Mouse (Mus musculus) activated CD4-positive, CD25-positive, alpha-beta regulatory T cell, adult 4 months (primary cell): Measurements from ENCODE around the gene Ndp. TPM values are rescaled to one million over a fixed set of nuclear protein-coding genes. Genes with fewer than 3 reads are reported as not detected.

Source experiments
- ATAC-seq: one replicate; pipeline ENCODE4 v1.8.0; 2017
- polyA plus RNA-seq, 2 experiments: library from polyadenylated mRNA; unstranded; fragments of 100-300 nt; shearing (Covaris generic); gene quantifications; one replicate each; pipeline ENCODE4 v1.2.1; 2017

The Ndp gene
- not detected for polyA plus RNA-seq

DNA sequence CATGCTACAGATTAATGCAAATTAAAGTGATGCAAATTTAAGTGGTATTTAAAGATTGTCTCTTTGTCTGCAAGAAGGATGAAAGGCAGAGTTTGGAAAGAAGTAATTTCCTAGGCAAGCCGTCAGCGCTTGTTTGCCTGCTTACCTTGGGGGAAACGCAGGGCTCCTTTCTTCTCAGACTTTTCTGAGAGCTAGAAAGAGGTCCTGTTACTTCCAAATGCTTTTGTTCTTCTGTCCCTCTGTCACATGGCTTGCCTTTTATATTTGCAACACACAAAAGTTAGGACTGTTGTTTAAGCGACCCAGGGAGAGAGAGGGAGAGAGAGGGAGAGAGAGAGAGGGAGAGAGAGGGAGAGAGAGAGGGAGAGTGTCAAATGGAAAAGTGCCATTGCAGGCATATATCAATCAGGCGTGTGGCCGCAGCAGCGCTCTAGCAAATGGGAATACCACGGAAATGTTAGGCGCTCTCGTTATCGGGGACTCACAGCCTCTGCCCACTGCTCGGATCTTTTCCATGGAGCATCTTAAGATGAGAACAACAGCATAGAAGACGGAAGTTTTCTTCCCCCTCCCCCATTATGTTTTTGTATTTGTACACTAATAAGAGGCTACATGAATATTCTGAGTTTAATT is at the start of gene Ndp:
Ndp (minus strand) TSS at position 534 of the 633 bp plus-strand sequence.
- ATAC-seq, result no peak

GRCm38 (mm10) chrX:16954767-16955166 is 43.2 kb upstream of the Ndp start:
- ATAC-seq, result no peak

- no peak for ATAC-seq
Measured at GRCm38 (mm10) chrX:16918006-16918405, 6.4 kb upstream of the Ndp start.

DNA sequence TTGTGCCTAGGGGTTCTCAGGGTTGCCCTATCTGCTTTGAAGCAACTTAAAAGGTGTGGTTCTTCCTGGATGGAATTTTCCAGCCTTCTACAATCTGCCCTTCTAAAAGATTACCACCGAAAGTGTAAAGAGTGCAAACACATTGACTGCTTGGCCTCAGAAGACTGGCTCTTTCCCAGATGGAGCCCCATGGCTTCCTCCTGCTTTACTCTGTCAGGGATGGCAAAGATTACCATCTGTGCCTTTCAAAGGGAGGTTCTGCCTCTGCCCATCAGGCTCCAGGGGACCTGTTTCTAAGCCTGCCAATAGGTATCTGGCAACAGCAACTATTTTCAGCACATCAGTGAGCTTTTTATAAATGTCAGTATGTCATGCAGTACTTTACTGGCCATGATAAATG is 1.5 kb upstream of the Ndp start:
- no peak for ATAC-seq

GRCm38 (mm10) chrX:16911911-16912310 is 337 bp upstream of the Ndp start:
- no peak for ATAC-seq

GRCm38 (mm10) chrX:16910211-16911095 is 1.1 kb downstream of the Ndp start:
- ATAC-seq, result no peak

- no peak for ATAC-seq
Measured at GRCm38 (mm10) chrX:16908652-16909051, 2.9 kb downstream of the Ndp start.

- ATAC-seq, result no peak
Measured at GRCm38 (mm10) chrX:16907554-16907953, 4.0 kb downstream of the Ndp start.

GRCm38 (mm10) chrX:16894377-16895175 is 17.0 kb downstream of the Ndp start:
- no peak for ATAC-seq

DNA sequence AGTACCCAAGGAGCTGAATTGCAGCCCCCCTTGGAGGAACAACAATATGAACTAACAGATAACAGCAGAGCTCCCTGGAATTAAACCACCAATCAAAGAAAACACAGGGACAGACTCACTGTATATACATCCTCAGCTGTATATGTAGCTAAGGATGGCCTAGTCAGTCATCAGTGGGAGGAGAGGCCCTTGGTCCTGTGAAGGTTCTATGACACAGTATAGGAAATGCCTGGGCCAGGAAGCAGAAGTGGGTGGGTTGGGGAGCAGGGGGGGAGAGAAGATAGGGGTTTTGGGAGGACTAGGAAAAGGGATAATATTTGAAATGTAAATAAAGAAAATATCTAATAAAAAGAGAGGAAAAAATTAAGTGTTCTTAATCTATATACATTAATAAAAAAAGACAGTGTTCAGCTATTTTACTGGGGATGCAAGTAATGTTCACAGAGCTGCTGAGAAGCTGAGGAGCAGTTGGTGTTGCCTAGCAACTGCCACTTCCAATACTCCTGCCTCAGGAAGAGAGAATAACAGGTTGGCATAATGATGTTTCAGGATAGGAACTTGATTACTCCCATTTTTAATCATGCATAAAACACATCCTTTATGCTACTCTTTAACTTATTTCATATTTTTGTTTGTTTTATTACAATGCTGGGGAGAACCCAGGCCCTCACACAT is 43.8 kb downstream of the Ndp start:
- ATAC-seq, result no peak

GRCm38 (mm10) chrX:16860244-16860643 is 51.3 kb downstream of the Ndp start:
- no peak for ATAC-seq

DNA sequence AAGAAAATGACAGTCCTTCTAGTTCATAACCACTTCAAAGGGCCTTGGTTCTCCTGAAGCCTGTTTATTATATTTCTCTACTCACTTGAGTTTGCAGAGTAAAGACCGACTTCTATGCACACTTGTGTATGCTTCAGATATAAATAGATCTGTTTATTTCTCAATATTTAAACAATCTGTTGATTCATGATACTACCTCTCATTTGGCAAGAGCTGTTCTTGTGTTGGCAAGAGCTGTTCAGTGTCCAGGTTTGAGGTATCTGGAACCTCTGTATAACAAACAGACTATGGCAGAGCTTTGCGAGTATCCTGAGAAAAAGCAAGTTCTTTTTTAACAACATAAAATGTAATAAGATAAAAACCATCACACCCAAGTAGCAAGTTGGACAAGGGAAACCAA is 65.5 kb downstream of the Ndp start:
- no peak for ATAC-seq

DNA sequence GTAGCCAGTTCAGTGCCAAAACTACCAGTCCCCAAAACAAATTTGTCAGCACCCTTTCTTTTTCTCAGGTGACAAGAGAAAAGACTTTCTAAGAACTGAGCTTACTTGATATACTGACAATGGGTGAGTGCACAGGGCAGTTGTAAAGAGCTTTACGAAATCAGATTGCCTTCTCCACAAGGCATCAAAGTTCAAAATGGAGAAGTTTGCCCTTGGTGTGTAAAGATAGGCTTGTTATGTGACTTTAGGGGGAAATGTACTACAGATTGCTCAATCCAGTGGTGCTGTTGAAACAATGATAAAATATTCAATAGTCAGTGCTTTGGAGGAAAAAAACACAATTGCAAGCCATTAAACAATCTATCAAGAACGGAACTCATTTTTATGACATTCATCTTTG is 70.1 kb downstream of the Ndp start:
- ATAC-seq, result no peak

GRCm38 (mm10) chrX:16837293-16837692 is 74.3 kb downstream of the Ndp start:
- ATAC-seq, result no peak

DNA sequence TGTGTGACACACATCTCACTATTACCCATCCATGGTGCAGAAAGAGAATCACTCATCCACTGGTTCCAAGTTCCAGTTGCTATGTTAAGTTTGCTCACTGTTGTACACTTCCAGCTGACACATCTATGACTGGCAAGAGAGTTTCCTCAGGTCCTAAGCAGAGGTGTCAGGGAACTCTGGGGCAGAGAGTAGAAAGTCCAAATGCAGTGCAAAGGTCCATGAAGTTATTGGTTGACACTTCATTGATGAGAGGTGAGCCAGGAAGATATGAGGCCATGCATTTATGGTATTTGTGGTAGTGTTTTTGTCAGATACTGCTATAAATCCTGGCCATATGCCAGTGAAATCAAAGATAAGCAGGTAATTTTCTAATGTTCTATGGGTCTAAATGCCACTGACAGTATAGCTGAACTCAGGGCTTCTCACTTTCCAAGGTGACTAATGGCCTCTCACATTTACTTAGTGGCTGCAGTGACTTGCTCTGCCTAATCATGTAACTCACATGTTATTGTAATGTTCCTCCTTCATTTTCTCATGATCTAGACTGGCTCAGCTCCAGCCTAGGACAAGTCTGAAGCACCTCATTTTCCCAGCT is 75.0 kb downstream of the Ndp start:
- ATAC-seq, result no peak

Other genes with a start within 250 kb of the Ndp start
- gene Maob, start 94.4 kb downstream of the Ndp start, polyA plus RNA-seq, result not detected